Mouse (Mus musculus) cerebellum, postnatal 4 days (tissue): ENCODE results near the gene Mpo.
A peak's percentile ranks its signal among the peaks of the same experiment; 100 is the strongest.

Source experiments
- DNase-seq, 2 experiments: peaks; one replicate each; pipeline ENCODE4 v3.0.0; 2022; ENCODE audit warnings: low spot score in 2 of 2, mixed read lengths in 1 of 2

The Mpo gene

GRCm38 (mm10) chr11:87802621-87803020 is 9.2 kb downstream of the Mpo start:
- DNase-seq, result peak in 1 of 2 experiments; percentile 36

DNA sequence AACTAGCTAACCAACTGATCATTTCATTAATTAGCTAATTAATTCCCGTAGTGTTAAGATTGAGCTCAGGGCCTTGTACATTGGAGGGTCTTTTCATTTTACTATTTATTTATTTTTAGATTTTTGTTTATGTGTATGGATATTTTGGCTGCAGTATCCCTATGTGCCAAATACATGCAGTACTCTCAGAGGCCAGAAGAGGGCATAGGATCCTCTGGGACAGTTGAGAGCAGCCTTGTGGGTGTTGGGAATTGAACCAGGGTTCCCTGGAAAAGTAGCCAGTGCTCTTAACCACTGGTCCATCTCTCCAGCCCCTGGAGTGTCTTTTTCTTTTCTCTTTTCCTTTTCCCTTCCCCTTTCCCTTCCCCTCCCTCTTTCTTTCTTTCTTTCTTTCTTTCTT is 12.1 kb downstream of the Mpo start:
- DNase-seq, result no peak

- no peak for DNase-seq
Measured at GRCm38 (mm10) chr11:87807433-87807832, 14.1 kb downstream of the Mpo start.

- DNase-seq, result no peak
Measured at GRCm38 (mm10) chr11:87808236-87808635, 14.9 kb downstream of the Mpo start.

- no peak for DNase-seq
Measured at GRCm38 (mm10) chr11:87811396-87811795, 18.0 kb downstream of the Mpo start.

- DNase-seq, result no peak
Measured at GRCm38 (mm10) chr11:87814831-87815230, 21.4 kb downstream of the Mpo start.

GRCm38 (mm10) chr11:87816707-87817442 is 23.5 kb downstream of the Mpo start:
- DNase-seq, result peak; percentile 58 to 83

- no peak for DNase-seq
Measured at GRCm38 (mm10) chr11:87817443-87817773, 24.0 kb downstream of the Mpo start.

DNA sequence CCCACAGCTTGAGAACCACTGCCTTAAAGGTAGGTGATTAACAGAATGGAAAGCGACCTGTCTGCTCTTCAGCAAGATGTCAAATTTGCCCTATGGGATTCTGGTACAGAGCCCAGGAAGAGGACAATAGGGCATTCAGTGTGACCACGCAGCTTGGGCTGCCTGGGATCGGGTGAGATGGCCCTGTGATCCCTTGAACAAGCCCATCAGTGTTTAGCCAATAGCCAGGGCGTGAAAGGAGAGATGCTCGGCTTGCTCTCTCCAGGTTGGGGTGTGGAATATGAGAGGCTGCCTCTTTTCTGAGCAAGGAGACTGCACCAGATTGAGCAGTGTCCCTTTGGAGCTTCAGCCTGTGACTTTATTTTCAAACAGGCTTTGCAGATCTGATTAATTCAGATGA is 28.1 kb downstream of the Mpo start:
- no peak for DNase-seq

DNA sequence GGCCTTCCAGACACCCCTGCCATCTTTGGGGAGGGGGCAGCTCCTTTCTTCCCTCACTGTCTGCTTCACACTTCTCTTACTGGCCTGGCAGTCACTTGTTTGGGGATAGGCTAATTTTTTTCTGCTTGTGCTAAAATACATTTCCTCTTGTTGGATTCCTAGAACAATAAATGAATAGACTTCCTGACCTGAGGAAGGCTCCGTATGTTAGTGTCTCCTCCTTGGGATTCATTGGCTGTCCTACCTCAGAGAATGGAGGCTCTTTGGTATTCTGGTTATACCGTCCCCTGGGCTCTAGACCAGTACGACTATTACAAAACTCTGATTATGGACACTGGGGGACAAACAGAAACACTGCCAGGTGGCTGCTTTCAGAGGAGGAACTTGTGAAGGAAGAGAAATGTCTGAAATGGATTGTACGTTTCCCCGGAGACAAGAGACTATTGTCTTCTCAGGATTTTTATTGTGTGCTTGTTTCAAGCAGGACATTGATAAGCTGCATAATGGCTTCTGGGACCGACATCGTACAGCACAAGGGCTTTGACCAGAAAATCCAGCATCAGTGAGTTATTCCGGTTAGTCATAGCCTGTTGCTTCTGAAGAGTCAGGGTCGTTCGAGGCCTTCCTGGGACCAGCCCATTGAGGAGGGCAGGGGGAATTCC is 35.0 kb downstream of the Mpo start, which contains the start of gene Lpo:
Lpo (minus strand) TSS at position 51 of the 662 bp plus-strand sequence.
- DNase-seq, result no peak

DNA sequence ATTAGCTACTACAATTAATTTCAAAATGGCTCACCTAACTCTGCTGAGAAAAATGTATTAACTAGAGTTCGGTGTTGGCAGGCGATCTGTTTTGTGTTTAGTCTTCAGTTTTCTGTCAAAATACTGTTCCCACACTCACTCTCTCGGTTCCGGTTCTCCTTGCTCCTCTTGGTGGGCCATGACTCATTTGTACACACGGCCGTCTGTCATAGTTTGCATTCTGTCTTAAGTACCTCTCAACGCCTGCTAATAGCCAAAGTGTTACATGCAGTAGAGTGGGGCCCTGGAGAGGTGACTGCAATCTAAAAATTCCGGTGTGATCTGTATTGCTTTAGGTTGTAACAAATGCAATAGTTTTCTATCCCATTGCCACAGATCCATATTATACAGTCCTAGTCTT is 47.3 kb downstream of the Mpo start:
- DNase-seq, result no peak

DNA sequence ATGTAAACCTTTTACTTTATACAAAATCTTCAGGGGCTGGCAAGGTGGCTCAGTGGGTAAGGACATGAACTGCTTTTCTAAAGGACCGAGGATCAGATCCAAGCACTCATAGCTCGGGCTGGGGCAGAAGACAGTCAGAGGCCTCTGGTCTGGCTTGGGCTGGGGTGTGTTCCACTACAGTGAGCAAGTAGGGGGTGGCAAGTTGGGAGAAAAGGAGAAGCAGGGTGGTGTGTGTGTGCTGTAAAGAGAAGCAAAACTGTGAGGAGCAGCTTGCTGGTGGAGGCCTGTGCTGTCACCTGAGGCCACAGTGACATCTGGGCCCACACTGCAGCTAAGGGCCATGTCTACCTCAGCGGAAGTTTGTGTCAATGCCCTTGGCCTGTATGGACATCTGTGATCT is 48.1 kb downstream of the Mpo start:
- no peak for DNase-seq

GRCm38 (mm10) chr11:87846968-87847600 is 53.7 kb downstream of the Mpo start:
- no peak for DNase-seq

DNA sequence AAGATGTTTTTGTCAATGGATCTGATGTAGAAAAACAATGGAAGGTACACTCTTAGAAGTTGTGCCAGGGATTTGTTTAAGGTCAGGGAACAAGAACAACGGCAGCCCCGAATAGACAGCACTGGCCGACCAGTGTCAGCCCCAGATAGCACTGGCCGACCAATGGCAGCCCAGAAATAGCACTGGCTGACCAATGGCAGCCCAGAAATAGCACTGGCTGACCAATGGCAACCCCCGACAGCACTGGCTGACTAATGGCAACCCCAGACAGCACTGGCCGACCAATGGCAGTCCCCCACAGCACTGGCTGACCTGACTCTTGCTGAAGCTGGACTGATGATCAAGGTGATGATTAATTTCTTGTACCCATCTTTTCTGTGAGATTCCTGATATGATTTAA is 54.5 kb downstream of the Mpo start:
- no peak for DNase-seq

DNA sequence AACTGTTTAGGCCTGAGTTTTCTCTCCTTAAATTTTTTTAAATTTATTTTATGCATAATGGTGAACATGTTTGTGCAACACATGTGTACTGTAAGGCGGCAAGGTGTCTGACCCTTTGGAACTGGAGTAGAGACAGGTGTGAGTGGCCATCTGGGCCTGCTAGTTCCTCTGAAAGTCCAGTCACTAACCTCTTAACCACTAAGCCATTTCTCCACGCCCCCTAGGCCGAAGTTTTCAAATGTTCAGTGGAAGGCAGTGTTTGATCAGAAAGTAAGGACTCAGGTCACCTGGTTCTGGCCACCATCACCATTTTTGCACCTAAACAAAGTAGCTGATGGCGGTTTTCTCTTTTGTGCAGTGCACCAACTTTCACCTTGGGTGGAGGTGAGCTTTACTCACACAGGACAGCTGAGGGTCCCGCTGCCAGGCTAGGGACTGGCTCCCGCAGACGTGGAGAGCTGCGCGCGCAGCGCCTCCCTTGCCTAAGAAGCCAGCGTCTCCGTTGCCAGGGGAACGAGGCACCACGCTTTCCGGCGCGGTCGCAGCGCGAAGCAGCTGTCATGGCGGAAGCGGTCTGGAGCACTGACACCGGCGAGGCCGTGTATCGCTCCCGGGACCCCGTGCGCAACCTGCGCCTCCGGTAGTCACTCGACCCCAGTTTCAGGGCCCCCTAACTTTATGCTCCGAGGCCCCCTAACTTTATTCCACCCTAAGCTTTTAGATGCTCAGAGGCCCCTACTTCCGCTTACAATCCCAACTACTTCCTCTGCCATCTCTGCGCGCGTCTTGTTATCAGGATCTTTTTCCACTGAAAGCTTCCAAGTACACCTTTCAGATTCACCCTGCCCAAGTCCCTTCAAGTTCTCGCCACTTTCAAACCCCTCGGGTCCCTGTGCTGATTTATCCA is 59.6 kb downstream of the Mpo start, which contains the start of gene Mks1:
Mks1 (plus strand) TSS at position 526 of the 907 bp plus-strand sequence.
- DNase-seq, result peak; percentile 83 to 91

DNA sequence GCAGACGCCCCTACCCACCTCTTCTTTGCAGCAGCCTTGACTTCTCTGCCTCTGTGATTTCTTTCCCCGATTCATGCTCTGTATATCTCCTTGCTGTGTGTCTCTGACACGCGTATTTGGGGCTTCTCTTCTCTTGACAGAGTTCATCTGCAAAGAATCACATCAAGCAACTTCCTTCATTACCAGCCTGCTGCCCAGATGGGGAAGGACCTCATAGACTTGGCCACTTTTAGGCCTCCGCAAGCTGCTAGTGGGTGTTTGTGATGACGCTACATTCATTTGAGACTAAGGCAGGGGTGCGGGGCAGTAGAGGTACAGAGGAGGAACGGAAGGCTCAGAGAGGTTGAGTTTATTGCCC is 60.2 kb downstream of the Mpo start:
- no peak for DNase-seq
